Mouse (Mus musculus): Measurements from ENCODE around the gene 2210011C24Rik. TPM values are rescaled to one million over a fixed set of nuclear protein-coding genes. Genes with fewer than 3 reads are reported as not detected.

Gene 2210011C24Rik
- polyA plus RNA-seq, 1 experiment from 2014 or later: not detected

DNA sequence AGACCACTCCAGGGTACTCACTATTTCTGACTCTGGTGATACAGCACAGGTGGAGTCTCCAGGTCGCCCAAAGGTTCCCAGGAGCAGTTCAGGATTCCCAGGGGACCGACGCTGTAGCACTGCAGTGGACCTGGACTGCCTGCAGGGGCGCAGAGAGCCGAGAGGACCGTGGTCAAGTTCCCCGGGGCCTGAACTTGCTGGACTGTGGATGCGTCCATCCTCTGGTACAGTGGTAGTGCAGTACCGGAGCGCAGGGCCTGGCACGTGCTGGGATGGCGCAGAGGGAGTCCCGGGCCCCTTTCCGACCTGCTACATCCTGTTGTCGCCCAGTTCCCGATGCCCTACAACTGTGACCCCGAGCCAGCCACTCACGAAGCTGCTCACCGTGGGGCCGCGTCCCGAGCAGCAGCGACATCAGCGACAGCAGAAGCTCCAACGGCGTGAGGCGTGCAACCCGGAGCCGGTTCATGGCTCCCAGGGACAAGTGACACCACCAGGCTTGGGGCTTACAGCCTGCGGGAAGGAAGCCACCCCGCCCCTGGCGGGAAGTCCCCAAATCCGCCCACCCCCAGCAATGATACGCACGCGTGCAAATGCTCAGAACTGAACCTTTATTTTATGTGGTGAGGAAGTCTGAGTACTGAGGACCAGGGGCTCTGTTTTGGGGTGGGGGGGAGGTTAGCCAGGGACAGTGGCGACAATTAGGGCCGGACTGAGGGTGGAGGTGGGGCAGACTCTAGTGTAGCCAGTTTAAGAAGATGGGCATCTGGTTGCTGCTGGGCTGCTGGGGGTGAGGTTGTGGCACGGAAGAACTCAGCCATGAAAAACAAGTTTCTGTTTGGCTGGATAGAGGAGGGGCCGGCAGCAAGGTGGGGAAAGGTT, 30.3 kb upstream of the 2210011C24Rik start, which contains the start of gene Il27ra:
Gene Il27ra, minus strand, starts transcription at position 524 of the 882 bp plus-strand sequence.
- Histone ChIP-seq H3K9me3 (no peaks in the 10 kb centered on the region), H3K9ac (peak within 1 kb of the TSS; percentile 66), H3K36me3 (no peaks in the 10 kb centered on the region), H3K27ac (no peak within 1 kb of the TSS), H3K27me3 (peaks cover 75% of the 10 kb centered on the region), H3K4me1 (peaks cover 20% of the 10 kb centered on the region), H3K4me2 (peak within 1 kb of the TSS; percentile 71), H3K4me3 (peak within 1 kb of the TSS; percentile 42)
- no peak for ATAC-seq (ENCODE audit: insufficient number of reproducible peaks, insufficient read depth, low FRiP score, low TSS enrichment, low read depth)
- WGBS: 4% methylated on average over 40 of the region's 40 CpGs

DNA sequence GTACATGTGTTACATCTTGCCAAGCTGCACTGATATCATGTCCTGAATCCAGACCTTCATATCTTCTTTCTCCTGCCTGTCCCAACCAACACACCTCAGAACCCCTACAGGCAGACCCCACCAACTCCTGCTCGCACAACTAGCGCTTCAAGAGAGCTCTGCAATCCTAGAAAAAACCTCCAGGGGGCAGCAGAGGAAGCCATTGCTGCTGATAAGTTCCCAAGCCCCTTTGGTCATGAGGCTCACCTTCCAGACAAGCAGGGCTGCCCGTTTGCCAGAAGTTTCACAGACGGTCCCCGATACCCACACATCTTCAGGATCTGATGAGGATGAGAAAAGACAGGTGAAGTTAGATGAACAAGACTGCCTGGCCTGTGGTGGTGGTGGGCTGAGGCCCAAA, 27.1 kb upstream of the 2210011C24Rik start:
- no peak overlapping the region for H3K4me2 ChIP-seq
- ATAC-seq (ENCODE audit: insufficient number of reproducible peaks, insufficient read depth, low FRiP score, low TSS enrichment, low read depth): no peak
- no peak overlapping the region for H3K9ac ChIP-seq
- H3K4me3 ChIP-seq: no peak overlapping the region
- no peaks in the 10 kb centered on the region for H3K9me3 ChIP-seq
- peaks cover 61% of the 10 kb centered on the region for H3K27me3 ChIP-seq
- peaks cover 17% of the 10 kb centered on the region for H3K4me1 ChIP-seq
- WGBS: 10% methylated on average over 5 of the region's 5 CpGs
- H3K36me3 ChIP-seq: no peaks in the 10 kb centered on the region
- H3K27ac ChIP-seq: no peak overlapping the region

GRCm38 (mm10) chr8:84038015-84038414, 26.0 kb upstream of the 2210011C24Rik start:
- Histone ChIP-seq H3K4me2 (no peak overlapping the region), H3K9ac (no peak overlapping the region), H3K27ac (no peak overlapping the region), H3K4me1 (peaks cover 17% of the 10 kb centered on the region), H3K9me3 (no peaks in the 10 kb centered on the region), H3K27me3 (peaks cover 50% of the 10 kb centered on the region), H3K36me3 (no peaks in the 10 kb centered on the region), H3K4me3 (no peak overlapping the region)
- ATAC-seq (ENCODE audit: insufficient number of reproducible peaks, insufficient read depth, low FRiP score, low TSS enrichment, low read depth): no peak
- 76% methylated on average over 5 of the region's 5 CpGs for WGBS

GRCm38 (mm10) chr8:84032777-84033176, 20.8 kb upstream of the 2210011C24Rik start:
- Histone ChIP-seq H3K36me3 (no peaks in the 10 kb centered on the region), H3K27ac (no peak overlapping the region), H3K9me3 (no peaks in the 10 kb centered on the region), H3K4me1 (peaks cover 6% of the 10 kb centered on the region; the same call in 1 of the 2 replicates), H3K4me3 (no peak overlapping the region), H3K4me2 (no peak overlapping the region), H3K27me3 (peaks cover 21% of the 10 kb centered on the region), H3K9ac (no peak overlapping the region)
- WGBS: 74% methylated on average over 4 of the region's 4 CpGs
- no peak for ATAC-seq (ENCODE audit: insufficient number of reproducible peaks, insufficient read depth, low FRiP score, low TSS enrichment, low read depth)

- no peak overlapping the region for H3K4me2 ChIP-seq
- H3K4me1 ChIP-seq: peaks cover 23% of the 10 kb centered on the region; the same call in 1 of the 2 replicates
- H3K9ac ChIP-seq: no peak overlapping the region
- H3K27ac ChIP-seq: no peak overlapping the region
- H3K36me3 ChIP-seq: no peaks in the 10 kb centered on the region
- H3K4me3 ChIP-seq: no peak overlapping the region
- H3K27me3 ChIP-seq: peaks cover 27% of the 10 kb centered on the region
- 87% methylated on average over 5 of the region's 5 CpGs for WGBS
- no peak for ATAC-seq (ENCODE audit: insufficient number of reproducible peaks, insufficient read depth, low FRiP score, low TSS enrichment, low read depth)
- H3K9me3 ChIP-seq: no peaks in the 10 kb centered on the region
Measured at GRCm38 (mm10) chr8:84029272-84029671, 17.3 kb upstream of the 2210011C24Rik start.

- no peak for ATAC-seq (ENCODE audit: insufficient number of reproducible peaks, insufficient read depth, low FRiP score, low TSS enrichment, low read depth)
- Histone ChIP-seq H3K4me1 (peaks cover 27% of the 10 kb centered on the region; the same call in 1 of the 2 replicates), H3K36me3 (no peaks in the 10 kb centered on the region), H3K9ac (no peak overlapping the region), H3K27me3 (peaks cover 39% of the 10 kb centered on the region), H3K4me3 (no peak overlapping the region), H3K9me3 (no peaks in the 10 kb centered on the region), H3K4me2 (no peak overlapping the region), H3K27ac (no peak overlapping the region)
- 12% methylated on average over 10 of the region's 10 CpGs for WGBS
Measured at GRCm38 (mm10) chr8:84027449-84027848, 15.5 kb upstream of the 2210011C24Rik start.

DNA sequence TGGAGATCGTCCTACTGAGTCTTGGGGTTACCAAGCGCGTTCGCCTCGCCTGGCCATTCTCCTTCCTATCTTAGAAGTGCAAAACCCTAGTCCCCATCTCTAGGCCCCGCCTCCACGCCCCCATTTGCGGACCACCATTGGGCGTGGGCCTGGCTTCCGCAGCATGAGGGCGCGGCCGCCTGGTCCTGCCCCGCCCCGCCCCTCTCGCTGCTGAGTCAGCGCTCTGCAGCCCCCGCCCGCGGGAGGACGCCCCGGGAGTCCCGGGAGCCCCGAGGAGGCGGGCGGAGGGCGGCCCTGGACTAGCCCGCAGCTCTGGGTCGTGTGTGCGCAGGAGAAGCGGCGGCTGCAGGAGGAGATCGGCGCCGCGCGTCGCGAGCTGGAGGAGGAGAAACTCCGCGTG, 13.9 kb upstream of the 2210011C24Rik start:
- Histone ChIP-seq H3K4me1 (peaks cover 32% of the 10 kb centered on the region), H3K4me2 (peak overlapping the region; percentile 84), H3K27me3 (peaks cover 55% of the 10 kb centered on the region), H3K27ac (no peak overlapping the region), H3K4me3 (peak overlapping the region; percentile 54), H3K36me3 (no peaks in the 10 kb centered on the region), H3K9me3 (no peaks in the 10 kb centered on the region), H3K9ac (peak overlapping the region; percentile 70)
- WGBS: under 1% methylated on average over 41 of the region's 41 CpGs
- peak; percentile 78 for ATAC-seq (ENCODE audit: insufficient number of reproducible peaks, insufficient read depth, low FRiP score, low TSS enrichment, low read depth)

DNA sequence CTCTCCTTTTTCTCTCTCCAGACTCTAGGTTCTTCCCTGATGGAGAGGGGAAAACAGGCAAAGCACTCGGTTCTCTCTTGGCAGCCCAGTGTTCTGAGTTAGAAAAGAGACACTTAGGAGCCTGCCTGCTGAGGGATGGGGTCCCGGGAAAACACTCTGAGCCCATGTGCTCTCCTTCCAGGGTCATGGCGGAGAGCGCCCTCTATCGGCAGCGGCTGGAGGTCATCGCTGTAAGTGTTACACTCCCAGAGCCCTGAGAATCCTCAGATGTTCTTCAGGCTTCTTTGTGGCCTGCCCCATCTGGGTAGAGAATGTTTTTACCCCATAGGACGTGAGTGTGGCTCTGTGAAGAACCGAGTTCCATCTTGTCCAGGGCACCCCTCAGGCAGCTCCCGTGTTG, 12.2 kb upstream of the 2210011C24Rik start:
- Histone ChIP-seq H3K27ac (no peak overlapping the region), H3K4me1 (peaks cover 32% of the 10 kb centered on the region), H3K9ac (no peak overlapping the region), H3K36me3 (no peaks in the 10 kb centered on the region), H3K9me3 (no peaks in the 10 kb centered on the region), H3K4me2 (no peak overlapping the region), H3K27me3 (peaks cover 62% of the 10 kb centered on the region), H3K4me3 (no peak overlapping the region)
- WGBS: 13% methylated on average over 10 of the region's 10 CpGs
- no peak for ATAC-seq (ENCODE audit: insufficient number of reproducible peaks, insufficient read depth, low FRiP score, low TSS enrichment, low read depth)

GRCm38 (mm10) chr8:84023631-84024030, 11.7 kb upstream of the 2210011C24Rik start:
- no peak overlapping the region for H3K4me2 ChIP-seq
- H3K4me3 ChIP-seq: no peak overlapping the region
- H3K36me3 ChIP-seq: no peaks in the 10 kb centered on the region
- peaks cover 32% of the 10 kb centered on the region for H3K4me1 ChIP-seq
- ATAC-seq (ENCODE audit: insufficient number of reproducible peaks, insufficient read depth, low FRiP score, low TSS enrichment, low read depth): no peak
- H3K27ac ChIP-seq: no peak overlapping the region
- 54% methylated on average over 1 of the region's 1 CpGs for WGBS
- H3K9me3 ChIP-seq: no peaks in the 10 kb centered on the region
- H3K9ac ChIP-seq: no peak overlapping the region
- H3K27me3 ChIP-seq: peaks cover 62% of the 10 kb centered on the region

DNA sequence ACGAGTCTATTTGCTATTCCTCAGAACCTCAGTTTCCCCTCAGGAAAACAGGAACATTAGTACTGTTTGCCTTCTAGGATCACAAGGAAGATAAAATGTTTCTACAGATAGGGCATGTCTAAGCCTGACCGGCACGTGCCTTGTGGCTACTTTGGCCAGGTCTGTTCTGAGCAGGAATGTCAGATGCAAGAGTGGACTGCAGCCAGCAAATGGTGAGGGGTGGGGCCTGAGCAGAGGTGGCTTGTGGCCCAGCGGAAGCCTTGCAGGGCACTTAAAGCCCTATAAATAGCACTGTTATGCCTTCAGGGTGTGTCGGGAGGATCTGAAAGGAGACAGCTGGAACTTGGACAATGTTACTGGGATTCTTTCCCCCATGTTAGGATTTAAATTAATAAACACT, 11.1 kb upstream of the 2210011C24Rik start:
- H3K4me3 ChIP-seq: no peak overlapping the region
- H3K36me3 ChIP-seq: no peaks in the 10 kb centered on the region
- no peak overlapping the region for H3K9ac ChIP-seq
- WGBS: 20% methylated on average over 5 of the region's 5 CpGs
- no peak for ATAC-seq (ENCODE audit: insufficient number of reproducible peaks, insufficient read depth, low FRiP score, low TSS enrichment, low read depth)
- peaks cover 57% of the 10 kb centered on the region for H3K27me3 ChIP-seq
- H3K4me2 ChIP-seq: no peak overlapping the region
- peaks cover 32% of the 10 kb centered on the region for H3K4me1 ChIP-seq
- no peaks in the 10 kb centered on the region for H3K9me3 ChIP-seq
- no peak overlapping the region for H3K27ac ChIP-seq

- no peaks in the 10 kb centered on the region for H3K9me3 ChIP-seq
- H3K36me3 ChIP-seq: no peaks in the 10 kb centered on the region
- WGBS: 45% methylated on average over 12 of the region's 12 CpGs
- no peak overlapping the region; the same call in 1 of the 2 replicates for H3K9ac ChIP-seq
- H3K4me3 ChIP-seq: 0 out of 2 replicates have a peak overlapping the region, but pooled peaks have one; percentile 12
- no peak for ATAC-seq (ENCODE audit: insufficient number of reproducible peaks, insufficient read depth, low FRiP score, low TSS enrichment, low read depth)
- H3K27me3 ChIP-seq: peaks cover 43% of the 10 kb centered on the region
- H3K4me2 ChIP-seq: peak overlapping the region; percentile 33
- H3K27ac ChIP-seq: no peak overlapping the region
- H3K4me1 ChIP-seq: peaks cover 21% of the 10 kb centered on the region
Measured at GRCm38 (mm10) chr8:84021569-84021968, 9.6 kb upstream of the 2210011C24Rik start.

DNA sequence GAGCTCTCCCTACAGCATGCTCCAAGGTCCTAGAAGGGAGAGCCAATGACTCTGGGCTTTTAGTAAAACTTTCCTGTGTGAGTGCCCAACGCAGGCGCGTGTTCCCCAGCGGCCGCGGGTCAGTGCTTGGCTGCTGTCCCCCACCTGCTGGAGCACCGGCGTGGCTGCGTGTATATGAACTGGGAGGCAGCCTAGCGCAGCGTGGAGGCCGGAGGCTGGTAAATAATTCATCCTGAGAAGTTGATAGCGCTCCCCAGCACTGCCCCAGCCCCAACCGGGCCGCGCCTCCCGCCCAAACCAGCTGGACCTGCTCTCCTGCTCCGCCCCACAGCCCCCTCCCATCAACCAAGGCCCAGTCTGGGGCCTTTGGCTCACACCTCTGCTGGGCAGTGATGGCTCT, 9.1 kb upstream of the 2210011C24Rik start, which contains the start of gene Palm3:
Gene Palm3, plus strand, starts transcription at position 376 of the 400 bp plus-strand sequence.
- no peak for ATAC-seq (ENCODE audit: insufficient number of reproducible peaks, insufficient read depth, low FRiP score, low TSS enrichment, low read depth)
- H3K9ac ChIP-seq: peak within 1 kb of the TSS; percentile 49; the same call in 1 of the 2 replicates
- 11% methylated on average over 18 of the region's 18 CpGs for WGBS
- H3K4me2 ChIP-seq: peak within 1 kb of the TSS; percentile 33
- H3K27ac ChIP-seq: no peak within 1 kb of the TSS
- H3K4me3 ChIP-seq: 0 out of 2 replicates have a peak within 1 kb of the TSS, but pooled peaks have one; percentile 12
- no peaks in the 10 kb centered on the region for H3K9me3 ChIP-seq
- no peaks in the 10 kb centered on the region for H3K36me3 ChIP-seq
- peaks cover 39% of the 10 kb centered on the region for H3K27me3 ChIP-seq
- H3K4me1 ChIP-seq: peaks cover 17% of the 10 kb centered on the region

All from embryonic facial prominence, embryonic 13.5 days (tissue).